Comparison of ENCODE assay signal across 8 mouse cellular contexts in the genomic region with DNA sequence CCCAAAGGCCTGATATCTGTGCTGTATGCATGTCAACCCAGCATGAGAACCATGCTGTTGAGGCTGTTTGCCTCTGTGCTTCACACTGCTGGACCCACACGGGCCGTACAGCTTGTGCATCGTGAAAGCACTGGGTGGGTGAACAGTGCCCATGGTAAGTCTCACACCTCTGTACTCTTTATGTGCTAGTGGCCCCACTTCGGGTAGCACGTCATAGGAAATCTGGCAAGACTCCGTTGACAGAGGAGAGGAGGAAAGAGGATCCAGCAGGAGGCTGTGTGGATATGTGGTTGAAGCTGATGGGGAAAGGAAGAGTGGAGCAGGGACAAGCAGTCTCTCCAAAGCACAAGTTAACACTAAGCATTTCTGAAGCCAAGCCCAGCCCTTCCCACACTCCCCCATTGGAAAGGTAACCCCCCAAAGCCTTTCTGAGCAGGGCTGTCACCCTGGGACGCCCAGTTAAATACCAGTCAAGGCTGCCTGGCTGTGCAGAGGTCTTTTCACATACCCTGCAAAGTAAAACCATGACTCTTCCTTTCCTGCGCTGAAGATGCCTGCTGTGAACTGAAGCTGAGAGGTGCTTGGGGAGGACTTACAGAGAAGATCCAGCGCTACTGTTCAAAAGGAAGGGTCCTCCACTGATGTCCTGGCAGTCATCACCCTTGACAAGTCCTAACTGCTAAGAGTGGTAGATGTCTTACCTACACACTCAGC. TPM values are rescaled to one million over a fixed set of nuclear protein-coding genes. Genes with fewer than 3 reads are reported as not detected.
DNase-seq lines count a peak whose midpoint lies in the region; ATAC-seq and TF ChIP-seq lines count a peak whose summit lies in the region.
"Had no signal": no experiment of that assay in that cellular context is flagged by ENCODE, and none has a peak within 500 bp of the region (broad histone marks: within the 10 kb centered on the region; RNA-seq: fewer than 3 reads in every experiment).

No protein-coding gene starts in this region.

- H3K36me3 ChIP-seq in forebrain, embryonic 11.5 days (ENCODE audit: control insufficient read depth, insufficient read depth, low read length), result no peaks in the 10 kb centered on the region
- no peaks in the 10 kb centered on the region for H3K36me3 ChIP-seq in limb, embryonic 11.5 days (ENCODE audit: control insufficient read depth, insufficient read depth, low read length)
- H3K36me3 ChIP-seq in neural tube, embryonic 15.5 days, result peaks cover 6% of the 10 kb centered on the region; the same call in 1 of the 2 replicates

- no peak for TF ChIP-seq POLR2A in lung, adult 2 months (IDR thresholded peaks at IDR 0.05; ENCODE audit: borderline replicate concordance, extremely low read depth, low read depth, low read length)

- peak overlapping the region; percentile 99 for H3K4me3 ChIP-seq in lung, adult 2 months (replicated peaks; ENCODE audit: extremely low read depth, low read depth, low read length)
- H3K4me3 ChIP-seq in forebrain, embryonic 11.5 days (ENCODE audit: low read depth, low read length), result peak overlapping the region; percentile 96
- H3K4me3 ChIP-seq in limb, embryonic 11.5 days (ENCODE audit: low read depth, low read length), result peak overlapping the region; percentile 94
- peak overlapping the region; percentile 71 for H3K4me3 ChIP-seq in neural tube, embryonic 15.5 days (replicated peaks)

- WGBS in lung, adult 2 months, result 73% methylated on average over 9 of the region's 9 CpGs
- WGBS in forebrain, embryonic 11.5 days, result 83% methylated on average over 9 of the region's 9 CpGs
- WGBS in limb, embryonic 11.5 days, result 84% methylated on average over 9 of the region's 9 CpGs
- 90% methylated on average over 9 of the region's 9 CpGs for WGBS in neural tube, embryonic 15.5 days

- no peaks in the 10 kb centered on the region for H3K9me3 ChIP-seq in forebrain, embryonic 11.5 days (ENCODE audit: control insufficient read depth, low read length)
- no peaks in the 10 kb centered on the region for H3K9me3 ChIP-seq in limb, embryonic 11.5 days (ENCODE audit: control insufficient read depth, low read length)
- no peaks in the 10 kb centered on the region for H3K9me3 ChIP-seq in neural tube, embryonic 15.5 days (replicated peaks)

- H3K4me2 ChIP-seq in forebrain, embryonic 11.5 days (ENCODE audit: low read depth, low read length, severe bottlenecking), result peak overlapping the region; percentile 92
- H3K4me2 ChIP-seq in limb, embryonic 11.5 days (ENCODE audit: low read depth, severe bottlenecking), result peak overlapping the region; percentile 95
- peak overlapping the region; percentile 82 for H3K4me2 ChIP-seq in neural tube, embryonic 15.5 days

- no peak for TF ChIP-seq CTCF in lung, adult 2 months (IDR thresholded peaks at IDR 0.05; ENCODE audit: insufficient read depth, low read length)

- peak overlapping the region; percentile 88; the same call in 1 of the 2 replicates for H3K9ac ChIP-seq in forebrain, embryonic 11.5 days (ENCODE audit: low read length)
- H3K9ac ChIP-seq in limb, embryonic 11.5 days (ENCODE audit: low read length), result peak overlapping the region; percentile 78; the same call in 1 of the 2 replicates
- H3K9ac ChIP-seq in neural tube, embryonic 15.5 days (replicated peaks), result peak overlapping the region; percentile 59

- no peaks in the 10 kb centered on the region for H3K27me3 ChIP-seq in forebrain, embryonic 11.5 days (ENCODE audit: control insufficient read depth, insufficient read depth, low read length)
- H3K27me3 ChIP-seq in limb, embryonic 11.5 days (ENCODE audit: control insufficient read depth, insufficient read depth, low read length), result no peaks in the 10 kb centered on the region
- no peaks in the 10 kb centered on the region for H3K27me3 ChIP-seq in neural tube, embryonic 15.5 days (replicated peaks)

- ATAC-seq in forebrain, embryonic 11.5 days (replicated peaks; ENCODE audit: low FRiP score), result no peak
- ATAC-seq in limb, embryonic 11.5 days (ENCODE audit: insufficient number of reproducible peaks, low FRiP score, low TSS enrichment, low read depth), result no peak
- no peak for ATAC-seq in neural tube, embryonic 15.5 days (ENCODE audit: low FRiP score)

- peaks cover 26% of the 10 kb centered on the region for H3K4me1 ChIP-seq in lung, adult 2 months (ENCODE audit: control insufficient read depth, insufficient read depth, low read length)
- H3K4me1 ChIP-seq in forebrain, embryonic 11.5 days (replicated peaks; ENCODE audit: control insufficient read depth, insufficient read depth, low read length), result peaks cover 5% of the 10 kb centered on the region
- H3K4me1 ChIP-seq in limb, embryonic 11.5 days (ENCODE audit: control insufficient read depth, insufficient read depth, low read length), result peaks cover 5% of the 10 kb centered on the region
- H3K4me1 ChIP-seq in neural tube, embryonic 15.5 days, result peaks cover 44% of the 10 kb centered on the region

- DNase-seq in lung, adult 2 months, result no peak
- DNase-seq in lung, postnatal 36 days, result no peak
- DNase-seq in forebrain, embryonic 11.5 days (ENCODE audit: low spot score), result no peak
- DNase-seq in limb, embryonic 11.5 days (ENCODE audit: low spot score), result no peak
- DNase-seq in Muller cell, postnatal 12 days (ENCODE audit: inconsistent ontology term), result no peak
- DNase-seq in ovary, postnatal 36 days (ENCODE audit: low spot score), result no peak
- DNase-seq: kidney, adult 9 months had no signal

- no peak overlapping the region for H3K27ac ChIP-seq in forebrain, embryonic 11.5 days (ENCODE audit: low read depth, low read length)
- no peak overlapping the region for H3K27ac ChIP-seq in limb, embryonic 11.5 days (replicated peaks; ENCODE audit: low read depth, low read length)
- peak overlapping the region; percentile 90 for H3K27ac ChIP-seq in neural tube, embryonic 15.5 days (replicated peaks)

RNA-seq across cellular contexts. Expression of gene Rab40c, which starts 1.3 kb away (rescaled TPM):
- polyA plus RNA-seq in lung, adult 2 months (2012; rRNA removed), result 40.2 and 62.6 TPM in 2 replicates
- polyA plus RNA-seq in forebrain, embryonic 11.5 days (2014; fragmentation: Nextera tagmentation; extraction: Ambion mirVana), result 20.1 and 21.6 TPM in 2 replicates
- 19.2 and 19.7 TPM in 2 replicates for polyA plus RNA-seq in limb, embryonic 11.5 days (2014; fragmentation: Nextera tagmentation; extraction: Ambion mirVana)
- polyA plus RNA-seq in neural tube, embryonic 15.5 days (2015; fragmentation: Nextera tagmentation; extraction: Ambion mirVana), result 46.2 and 50.5 TPM in 2 replicates

RNA-seq across cellular contexts. Expression of gene Pigq, which starts 26.5 kb away (rescaled TPM):
- polyA plus RNA-seq in lung, adult 2 months (2012; rRNA removed), result 107 and 131 TPM in 2 replicates
- 65.2 and 67.1 TPM in 2 replicates for polyA plus RNA-seq in forebrain, embryonic 11.5 days (2014; fragmentation: Nextera tagmentation; extraction: Ambion mirVana)
- polyA plus RNA-seq in limb, embryonic 11.5 days (2014; fragmentation: Nextera tagmentation; extraction: Ambion mirVana), result 50.9 and 52.8 TPM in 2 replicates
- 71.9 and 78.2 TPM in 2 replicates for polyA plus RNA-seq in neural tube, embryonic 15.5 days (2015; fragmentation: Nextera tagmentation; extraction: Ambion mirVana)

RNA-seq across cellular contexts. Expression of gene Nhlrc4, which starts 26.6 kb away (rescaled TPM):
- polyA plus RNA-seq in lung, adult 2 months (2012; rRNA removed), result 24.4 and 37.5 TPM in 2 replicates
- polyA plus RNA-seq in forebrain, embryonic 11.5 days (2014; fragmentation: Nextera tagmentation; extraction: Ambion mirVana), result 0.24 and 0.59 TPM in 2 replicates
- 0.27 TPM in 1 of 2 replicates, not detected in the other for polyA plus RNA-seq in limb, embryonic 11.5 days (2014; fragmentation: Nextera tagmentation; extraction: Ambion mirVana)
- not detected in 2 replicates for polyA plus RNA-seq in neural tube, embryonic 15.5 days (2015; fragmentation: Nextera tagmentation; extraction: Ambion mirVana)

RNA-seq across cellular contexts. Expression of gene A930017K11Rik, which starts 34.2 kb away (rescaled TPM):
- polyA plus RNA-seq in lung, adult 2 months (2012; rRNA removed), result not detected in 2 replicates
- not detected in 2 replicates for polyA plus RNA-seq in forebrain, embryonic 11.5 days (2014; fragmentation: Nextera tagmentation; extraction: Ambion mirVana)
- polyA plus RNA-seq in limb, embryonic 11.5 days (2014; fragmentation: Nextera tagmentation; extraction: Ambion mirVana), result 0.18 and 0.33 TPM in 2 replicates
- polyA plus RNA-seq in neural tube, embryonic 15.5 days (2015; fragmentation: Nextera tagmentation; extraction: Ambion mirVana), result 0.24 TPM in 1 of 2 replicates, not detected in the other

RNA-seq across cellular contexts. Expression of gene Wfikkn1, which starts 37.5 kb away (rescaled TPM):
- polyA plus RNA-seq in lung, adult 2 months (2012; rRNA removed), result 1.0 and 1.4 TPM in 2 replicates
- 0.72 and 1.1 TPM in 2 replicates for polyA plus RNA-seq in forebrain, embryonic 11.5 days (2014; fragmentation: Nextera tagmentation; extraction: Ambion mirVana)
- 0.68 and 0.75 TPM in 2 replicates for polyA plus RNA-seq in limb, embryonic 11.5 days (2014; fragmentation: Nextera tagmentation; extraction: Ambion mirVana)
- 0.47 and 0.52 TPM in 2 replicates for polyA plus RNA-seq in neural tube, embryonic 15.5 days (2015; fragmentation: Nextera tagmentation; extraction: Ambion mirVana)

Comparison
In these comparisons a context has a peak if more than half of its experiments do, and no peak if none do; other contexts are left out.
1. RNA of gene Nhlrc4, which starts 26.6 kb away (polyA plus RNA-seq): 24.4 to 37.5 TPM in lung, adult 2 months; 0.24 to 0.59 TPM in forebrain, embryonic 11.5 days, 0.27 TPM in limb, embryonic 11.5 days and not detected in neural tube, embryonic 15.5 days; every median in the first group is over 10 times any median in the second.
2. Peak in every context shown above with its lines, with median percentiles within 50 percentile points of each other: H3K4me3 ChIP-seq, H3K4me2 ChIP-seq and H3K9ac ChIP-seq.